Mouse (Mus musculus): ENCODE measurements around the gene Gm853.
A peak's percentile ranks its signal among the peaks of the same experiment; 100 is the strongest.
"Not testable (repeated sequence)": the region's sequence is repeated elsewhere in the genome, so short reads cannot be mapped to it uniquely, and the experiment has no call there.

Gene Gm853

GRCm38 (mm10) chr4:130222179-130222578 is at the start of gene Gm853:
Gm853 (minus strand) TSS chr4:130222401.
- DNase-seq (ENCODE audit: low read depth, low spot score), result no peak

GRCm38 (mm10) chr4:130270611-130271347 is 48.6 kb upstream of the Gm853 start:
- no peak for DNase-seq (ENCODE audit: low read depth, low spot score)

- DNase-seq (ENCODE audit: low read depth, low spot score), result no peak
Measured at GRCm38 (mm10) chr4:130270089-130270488, 47.9 kb upstream of the Gm853 start.

GRCm38 (mm10) chr4:130268736-130269135 is 46.5 kb upstream of the Gm853 start:
- no peak for DNase-seq (ENCODE audit: low read depth, low spot score)

- DNase-seq (ENCODE audit: low read depth, low spot score), result no peak
Measured at GRCm38 (mm10) chr4:130267069-130267468, 44.9 kb upstream of the Gm853 start.

- DNase-seq (ENCODE audit: low read depth, low spot score), result no peak
Measured at GRCm38 (mm10) chr4:130266601-130267000, 44.4 kb upstream of the Gm853 start.

GRCm38 (mm10) chr4:130264698-130265349 is 42.6 kb upstream of the Gm853 start:
- DNase-seq (ENCODE audit: low read depth, low spot score), result peak; percentile 62

- DNase-seq (ENCODE audit: low read depth, low spot score), result no peak
Measured at GRCm38 (mm10) chr4:130264131-130264530, 41.9 kb upstream of the Gm853 start.

- no peak for DNase-seq (ENCODE audit: low read depth, low spot score)
Measured at GRCm38 (mm10) chr4:130260406-130260805, 38.2 kb upstream of the Gm853 start.

GRCm38 (mm10) chr4:130252441-130253157 is 30.4 kb upstream of the Gm853 start:
- DNase-seq (ENCODE audit: low read depth, low spot score), result peak; percentile 43

GRCm38 (mm10) chr4:130251763-130252162 is 29.6 kb upstream of the Gm853 start:
- DNase-seq (ENCODE audit: low read depth, low spot score), result no peak

- DNase-seq (ENCODE audit: low read depth, low spot score), result no peak
Measured at GRCm38 (mm10) chr4:130251172-130251705, 29.0 kb upstream of the Gm853 start.

- DNase-seq (ENCODE audit: low read depth, low spot score), result no peak
Measured at GRCm38 (mm10) chr4:130248636-130249035, 26.4 kb upstream of the Gm853 start.

- peak; percentile 79 for DNase-seq (ENCODE audit: low read depth, low spot score)
Measured at GRCm38 (mm10) chr4:130246132-130246531, 23.9 kb upstream of the Gm853 start.

- DNase-seq (ENCODE audit: low read depth, low spot score), result no peak
Measured at GRCm38 (mm10) chr4:130244749-130245148, 22.5 kb upstream of the Gm853 start.

- not testable (repeated sequence) for DNase-seq (ENCODE audit: low read depth, low spot score)
Measured at GRCm38 (mm10) chr4:130243621-130244020, 21.4 kb upstream of the Gm853 start.

- DNase-seq (ENCODE audit: low read depth, low spot score), result no peak
Measured at GRCm38 (mm10) chr4:130242956-130243355, 20.8 kb upstream of the Gm853 start.

- DNase-seq (ENCODE audit: low read depth, low spot score), result peak; percentile 65
Measured at GRCm38 (mm10) chr4:130240695-130241094, 18.5 kb upstream of the Gm853 start.

- no peak for DNase-seq (ENCODE audit: low read depth, low spot score)
Measured at GRCm38 (mm10) chr4:130237607-130238006, 15.4 kb upstream of the Gm853 start.

GRCm38 (mm10) chr4:130236361-130236760 is 14.2 kb upstream of the Gm853 start:
- no peak for DNase-seq (ENCODE audit: low read depth, low spot score)

- DNase-seq (ENCODE audit: low read depth, low spot score), result no peak
Measured at GRCm38 (mm10) chr4:130224071-130224470, 1.9 kb upstream of the Gm853 start.

GRCm38 (mm10) chr4:130220176-130220575 is 2.0 kb downstream of the Gm853 start:
- DNase-seq (ENCODE audit: low read depth, low spot score), result no peak
